Mouse (Mus musculus) adrenal gland, postnatal 14 days (tissue): ENCODE results near the gene Nmi. TPM values are rescaled to one million over a fixed set of nuclear protein-coding genes. Genes with fewer than 3 reads are reported as not detected.
"Not testable (repeated sequence)": the region's sequence is repeated elsewhere in the genome, so short reads cannot be mapped to it uniquely, and the experiment has no call there.

Experiments used
- DNase-seq: peaks from one replicate; pipeline ENCODE4 v3.0.0; 2021; ENCODE audit warnings: mixed read lengths
- long read RNA-seq, 2 experiments: library from polyadenylated mRNA; stranded (forward); transcript quantifications; one replicate each; pipeline ENCODE4 v2.0.0; 2021
- total RNA-seq: library from RNA; stranded (reverse); gene quantifications from 2 replicates; pipeline ENCODE4 v1.2.3, GENCODE M21; 2021

Nmi gene
- 11.3 and 12.7 TPM in 2 replicates for total RNA-seq
- long read RNA-seq, experiment 1, partial matches to known transcripts, result 3 of 13 reads
- long read RNA-seq, experiment 1, other reads (novel, unspliced or antisense), result 2 of 13 reads
- long read RNA-seq, experiment 2, partial matches to known transcripts, result 7 of 16 reads
- long read RNA-seq, experiment 2, other reads (novel, unspliced or antisense), result 3 of 16 reads

DNA sequence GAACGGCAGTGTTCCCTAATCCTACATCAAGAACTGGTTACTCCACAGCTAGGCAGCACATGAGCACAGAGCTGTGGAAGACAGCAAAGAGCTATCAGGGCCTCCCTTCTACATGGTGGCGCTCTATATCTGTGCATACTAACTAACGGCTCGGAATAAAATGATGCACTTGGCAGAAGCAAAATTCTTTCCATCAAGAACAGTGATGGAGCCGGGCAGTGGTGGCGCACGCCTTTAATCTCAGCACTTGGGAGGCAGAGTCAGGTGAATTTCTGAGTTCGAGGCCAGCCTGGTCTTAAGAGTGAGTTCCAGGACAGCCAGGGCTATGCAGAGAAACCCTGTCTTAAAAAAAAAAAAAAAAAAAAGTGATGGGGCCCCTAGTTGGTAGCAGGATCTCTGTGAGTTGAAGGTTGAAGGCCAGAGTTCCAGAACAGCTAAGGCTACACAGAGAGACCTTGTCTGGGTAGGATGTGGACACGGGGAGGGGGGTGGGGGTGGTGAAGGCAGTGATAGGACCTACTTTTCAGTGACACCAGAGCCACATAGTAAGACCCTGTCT, at the start of gene Nmi:
TSS of gene Nmi (minus strand) at position 85 of the 559 bp plus-strand sequence.
- peak; percentile 5 for DNase-seq

DNA sequence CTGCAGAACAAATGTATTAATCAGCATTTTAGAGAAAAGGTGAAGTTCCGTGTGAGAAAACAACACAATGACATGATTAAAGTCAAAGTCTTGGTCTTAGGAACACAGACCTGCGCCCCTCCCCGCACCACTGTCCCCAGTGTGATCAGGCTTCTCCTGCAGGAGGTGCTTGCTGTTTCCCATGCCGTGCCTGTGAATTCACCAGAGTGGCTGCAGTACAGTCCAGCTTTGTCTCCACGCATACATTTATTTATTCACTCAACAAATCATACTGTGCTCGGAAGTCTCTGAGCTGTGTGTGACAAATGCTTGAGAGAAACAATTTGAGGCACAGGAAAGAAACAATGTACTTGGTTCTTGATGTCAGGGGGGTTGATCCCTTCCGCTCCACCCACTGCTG, 43.1 kb upstream of the Nmi start:
- DNase-seq, result no peak

DNA sequence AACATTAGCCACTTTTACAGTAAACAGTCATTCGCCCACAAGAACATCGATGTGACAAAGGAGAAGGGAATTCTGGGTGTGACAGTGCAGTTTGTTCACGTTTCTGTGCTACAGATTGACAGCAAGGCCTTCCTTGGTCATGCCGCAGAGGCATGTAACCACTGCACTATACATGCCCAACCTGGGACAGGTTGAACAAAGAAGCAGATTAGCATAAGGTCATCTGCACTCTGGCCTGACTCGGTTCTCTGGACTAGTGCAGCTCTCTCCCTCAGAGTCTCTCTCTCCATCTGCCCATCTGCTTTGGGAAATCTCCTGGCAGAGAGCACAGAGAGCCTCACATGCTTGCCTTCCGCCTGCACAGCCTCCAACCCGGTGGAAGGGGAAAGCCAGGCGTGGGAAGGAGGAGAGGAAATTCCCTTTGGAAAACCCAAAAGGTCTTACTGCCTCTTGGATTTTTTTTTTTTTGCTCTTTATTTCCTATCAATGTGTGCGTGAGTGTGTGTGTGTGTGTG, 40.1 kb upstream of the Nmi start:
- DNase-seq, result no peak

DNA sequence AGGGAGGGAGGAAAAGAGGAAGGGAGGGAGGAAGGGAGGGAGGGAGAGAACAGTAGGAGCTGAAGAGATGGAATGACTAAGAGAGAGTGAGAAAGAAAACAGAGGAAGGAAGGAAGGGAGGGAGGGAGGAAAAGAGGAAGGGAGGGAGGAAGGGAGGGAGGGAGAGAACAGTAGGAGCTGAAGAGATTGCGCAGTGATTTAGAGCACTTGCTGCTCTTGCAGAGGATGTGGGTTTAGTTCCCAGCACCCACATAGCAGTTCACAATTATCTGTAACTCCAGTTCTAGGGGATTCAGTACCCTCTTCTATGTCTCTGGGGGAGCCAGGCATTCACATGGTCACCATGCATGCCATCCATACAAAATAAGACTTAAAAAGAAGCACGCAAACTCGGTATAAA, 38.5 kb upstream of the Nmi start:
- not testable (repeated sequence) for DNase-seq

DNA sequence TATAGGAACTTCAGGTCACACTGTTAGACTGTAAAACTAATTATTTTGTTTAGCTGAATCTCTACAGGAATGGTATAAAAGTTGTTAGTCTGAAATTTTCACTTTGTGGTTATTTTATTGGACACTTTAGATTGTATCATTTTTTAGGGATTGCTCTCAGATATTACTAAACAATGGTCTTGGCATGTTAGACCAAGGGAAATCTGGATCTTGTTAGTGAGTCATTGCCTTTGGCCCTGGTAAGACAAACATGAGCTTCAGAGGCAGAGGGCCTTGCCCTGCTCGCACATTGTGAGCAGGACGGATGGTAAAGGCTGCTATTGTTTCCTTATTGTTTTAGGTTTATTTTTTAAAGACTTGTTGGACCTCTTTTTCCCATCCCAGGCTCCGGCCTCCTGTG, 33.1 kb upstream of the Nmi start:
- peak; percentile 16 for DNase-seq

DNA sequence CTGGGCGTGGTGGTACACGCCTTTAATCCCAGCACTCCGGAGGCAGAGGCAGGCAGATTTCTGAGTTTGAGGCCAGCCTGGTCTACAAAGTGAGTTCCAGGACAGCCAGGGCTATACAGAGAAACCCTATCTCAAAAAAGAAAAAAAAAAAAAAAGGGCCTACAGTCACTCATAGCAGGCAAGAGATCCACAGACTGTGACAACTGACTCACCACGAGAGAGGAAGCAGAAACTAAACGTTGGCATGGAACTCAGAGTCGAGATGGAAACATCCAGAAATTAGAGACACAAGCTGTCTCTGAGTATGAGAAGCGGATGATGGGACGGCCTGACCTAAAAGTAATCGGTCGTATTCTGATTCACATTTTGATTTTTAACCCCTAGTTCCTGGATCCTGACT, 29.0 kb upstream of the Nmi start:
- DNase-seq, result not testable (repeated sequence)

DNA sequence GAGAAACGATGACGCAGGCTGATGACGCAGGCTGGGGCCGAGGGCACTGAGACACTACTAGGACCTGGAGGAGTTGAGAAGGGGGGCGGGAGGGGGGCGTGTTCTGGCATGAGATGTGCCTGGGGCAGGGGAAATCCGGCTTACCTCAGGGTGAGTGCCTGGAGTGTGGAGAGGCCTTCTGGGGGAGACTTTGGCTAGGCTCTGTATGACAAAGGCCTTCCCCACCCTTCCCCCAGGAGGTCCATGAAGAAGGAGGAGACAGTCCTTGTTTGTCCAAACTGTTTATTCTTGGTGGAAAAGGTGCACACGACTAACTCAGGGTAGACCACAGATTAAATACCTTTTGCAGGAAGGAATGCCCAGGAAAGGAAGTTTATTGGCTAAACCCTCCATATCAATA, 28.2 kb upstream of the Nmi start:
- DNase-seq, result no peak

DNA sequence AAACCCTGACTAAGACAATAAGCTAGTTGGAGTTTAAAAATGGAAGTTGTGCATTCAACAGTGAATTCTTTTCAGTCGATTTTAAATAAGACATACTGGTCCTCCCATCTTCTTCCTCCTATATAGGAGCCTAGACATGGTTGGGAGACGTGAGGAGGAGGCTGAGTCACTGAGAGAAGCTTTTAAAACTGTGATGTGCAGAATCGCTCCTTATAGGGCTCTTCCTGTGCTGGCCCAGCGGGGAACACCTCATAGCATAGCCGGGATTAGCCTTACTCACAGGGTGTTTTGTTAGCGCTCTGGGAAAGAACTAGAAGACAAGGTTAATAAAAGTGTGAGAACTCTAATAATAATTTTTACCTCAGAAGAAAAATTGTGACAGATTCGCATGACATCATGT, 26.7 kb upstream of the Nmi start:
- DNase-seq, result no peak

DNA sequence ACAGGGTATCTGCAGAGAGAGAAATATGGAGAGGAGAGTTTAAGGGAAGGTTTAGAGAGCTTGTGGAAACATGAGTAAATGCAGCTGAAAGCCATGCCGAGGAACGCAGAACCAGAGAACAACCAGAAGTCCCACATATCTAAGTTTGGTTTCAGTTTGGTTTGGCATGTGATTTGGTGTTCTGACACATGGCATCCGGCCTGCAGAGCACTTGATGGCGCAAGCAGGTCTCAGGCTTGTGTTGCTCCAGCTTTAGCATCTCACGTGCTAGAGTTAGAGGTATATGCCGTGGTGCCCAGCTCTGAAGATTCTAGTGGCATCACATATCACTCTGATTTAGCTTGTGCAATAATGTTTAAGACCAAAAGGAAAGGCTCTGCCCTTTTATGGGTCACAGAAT, 18.2 kb upstream of the Nmi start:
- no peak for DNase-seq

DNA sequence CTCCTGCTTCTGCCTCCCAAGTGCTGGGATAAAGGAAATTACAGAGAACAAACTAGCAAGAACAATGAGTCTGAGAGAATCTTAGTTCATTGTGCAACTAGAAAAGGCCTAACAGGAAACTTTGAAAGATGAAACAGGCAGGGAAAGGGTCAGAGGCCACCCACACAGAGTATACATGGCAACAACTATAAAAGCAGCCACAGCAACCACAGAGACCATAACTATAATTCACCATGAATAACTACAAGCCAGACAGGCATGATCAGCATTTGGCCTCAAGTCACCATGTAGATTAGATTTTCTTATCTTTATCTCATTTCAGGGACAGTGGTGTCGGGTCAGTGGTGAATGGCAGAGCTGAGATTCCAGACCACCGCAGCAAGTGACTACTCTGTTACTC, 16.3 kb upstream of the Nmi start:
- DNase-seq, result peak; percentile 25

DNA sequence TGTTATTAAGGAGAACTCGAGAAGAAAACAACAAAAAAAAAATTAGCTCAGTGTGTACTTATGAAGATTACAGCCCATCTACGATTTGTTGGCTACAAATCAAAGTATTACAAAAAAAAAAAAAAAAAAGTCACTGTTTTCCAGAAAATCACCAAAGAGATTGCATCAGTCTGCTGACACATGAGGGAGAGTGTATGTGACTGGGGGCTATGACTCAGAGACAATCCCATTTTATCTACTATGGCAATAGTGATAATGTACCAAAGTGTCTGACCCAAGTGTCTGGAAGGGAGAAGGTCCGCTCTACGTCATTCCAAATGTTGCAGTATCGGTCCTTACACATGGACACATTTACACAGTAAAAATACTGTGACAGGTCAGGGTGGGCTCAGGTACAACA, 13.4 kb upstream of the Nmi start:
- no peak for DNase-seq

DNA sequence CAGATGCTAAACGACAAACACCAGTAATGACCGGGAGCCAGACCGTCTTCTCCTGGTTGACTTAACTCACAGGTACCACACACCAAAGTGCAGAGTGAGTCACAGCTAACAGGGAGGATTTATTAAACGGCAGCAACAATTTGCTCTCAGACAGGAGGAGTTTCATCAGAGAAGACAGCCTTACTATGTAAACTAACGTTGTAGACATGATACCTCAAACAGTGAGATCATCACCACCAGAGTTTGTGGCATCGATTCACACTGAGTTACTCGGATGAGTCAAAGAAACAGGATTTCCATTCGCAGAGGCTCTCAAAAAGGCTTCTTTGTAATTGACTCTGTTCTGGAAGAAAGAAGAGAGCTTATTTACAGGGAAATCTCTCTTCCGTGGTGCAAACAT, 12.9 kb upstream of the Nmi start:
- no peak for DNase-seq

DNA sequence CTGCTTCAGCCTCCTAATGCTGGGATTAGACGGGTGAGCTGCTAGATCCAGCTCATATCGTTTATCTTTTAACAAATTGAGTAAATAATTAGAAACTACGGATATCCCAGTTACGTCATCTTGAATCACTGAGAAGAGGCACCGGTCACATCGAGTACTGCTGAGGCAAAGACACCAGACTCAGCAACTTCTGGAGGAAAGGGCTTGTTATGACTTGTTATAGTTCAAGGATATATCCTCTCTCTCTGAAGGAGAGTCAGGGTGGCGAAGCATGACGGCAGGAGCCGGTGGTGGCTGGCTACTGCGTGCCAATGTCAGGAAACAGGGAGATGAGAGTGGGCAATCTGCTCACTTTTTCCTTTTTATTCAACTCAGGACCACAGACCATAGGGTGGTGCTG, 11.9 kb upstream of the Nmi start:
- no peak for DNase-seq

DNA sequence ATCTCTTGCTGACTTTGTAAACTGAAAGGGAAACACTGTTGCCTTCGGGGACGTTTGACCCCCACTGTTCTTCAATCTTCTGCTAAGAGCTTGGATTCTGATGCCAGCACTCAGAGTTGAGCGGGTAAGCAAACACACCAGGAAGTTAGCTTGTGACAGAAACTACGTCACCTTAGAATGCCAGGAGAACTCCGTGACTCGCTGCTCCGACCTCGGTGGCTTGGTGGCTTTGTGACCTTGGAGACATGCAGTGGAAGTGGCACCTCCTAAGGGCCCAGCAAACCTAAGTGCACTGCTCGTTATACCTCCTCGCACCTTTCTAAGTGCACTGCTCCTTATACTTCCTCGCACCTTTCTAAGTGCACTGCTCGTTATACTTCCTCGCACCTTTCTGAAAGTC, 9.0 kb upstream of the Nmi start:
- peak; percentile 18 for DNase-seq

DNA sequence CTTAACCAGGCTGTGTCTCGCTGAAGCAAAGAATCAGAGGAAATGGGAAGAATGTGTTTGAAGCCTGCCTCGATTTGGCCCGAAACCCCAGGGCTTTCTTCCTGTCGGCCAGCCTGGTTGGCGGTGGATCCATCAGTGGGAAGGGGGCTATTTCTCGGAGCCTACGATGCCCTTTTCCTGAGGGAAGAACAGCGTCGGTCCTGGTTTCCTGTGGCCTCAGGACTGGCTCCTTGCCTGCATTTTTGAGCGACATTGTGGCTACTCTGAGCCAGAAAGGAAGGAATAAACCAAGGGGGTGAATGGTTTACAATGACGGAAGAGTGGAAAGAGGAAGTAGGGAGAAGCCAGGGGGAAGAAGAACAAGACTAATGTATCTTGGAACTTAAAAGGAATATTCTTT, 8.3 kb upstream of the Nmi start:
- DNase-seq, result peak; percentile 46

DNA sequence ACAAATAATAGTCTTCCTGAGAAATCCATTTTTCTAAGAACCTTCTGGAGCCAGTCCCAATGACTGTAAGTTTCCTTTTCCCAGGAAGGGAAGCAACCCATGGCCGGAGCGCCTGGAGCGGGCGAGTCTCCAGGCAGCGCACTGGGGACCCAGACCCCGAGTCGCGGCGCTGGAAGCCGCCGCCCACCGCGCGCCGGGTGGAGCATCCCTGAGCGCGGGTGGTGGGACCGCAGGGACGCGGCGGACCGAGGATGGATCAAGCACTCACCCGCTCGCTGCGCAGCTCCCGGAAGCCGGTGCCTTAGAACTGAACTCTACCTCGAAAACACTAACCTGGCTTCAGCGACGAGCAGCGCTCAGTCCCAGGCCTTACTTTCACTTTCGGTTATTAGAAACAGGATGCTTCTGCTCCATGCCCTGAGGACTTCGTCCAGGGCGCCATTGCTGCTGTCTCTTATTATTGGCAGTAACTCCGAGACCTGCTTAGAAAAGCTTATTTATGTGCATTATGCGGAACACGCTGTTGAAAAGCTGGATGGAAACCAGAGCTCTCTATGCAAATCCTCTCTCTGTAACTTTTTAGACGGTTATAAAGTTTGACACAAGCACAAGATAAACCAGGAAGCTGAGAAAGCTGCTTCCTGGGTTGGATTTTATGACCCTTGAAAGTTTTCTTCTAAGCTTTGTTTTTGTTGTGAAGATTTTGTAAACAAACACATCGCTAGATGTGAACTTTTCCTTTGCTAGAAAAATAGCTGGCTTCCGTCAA, 469 bp downstream of the Nmi start:
- DNase-seq, result peak; percentile 65

DNA sequence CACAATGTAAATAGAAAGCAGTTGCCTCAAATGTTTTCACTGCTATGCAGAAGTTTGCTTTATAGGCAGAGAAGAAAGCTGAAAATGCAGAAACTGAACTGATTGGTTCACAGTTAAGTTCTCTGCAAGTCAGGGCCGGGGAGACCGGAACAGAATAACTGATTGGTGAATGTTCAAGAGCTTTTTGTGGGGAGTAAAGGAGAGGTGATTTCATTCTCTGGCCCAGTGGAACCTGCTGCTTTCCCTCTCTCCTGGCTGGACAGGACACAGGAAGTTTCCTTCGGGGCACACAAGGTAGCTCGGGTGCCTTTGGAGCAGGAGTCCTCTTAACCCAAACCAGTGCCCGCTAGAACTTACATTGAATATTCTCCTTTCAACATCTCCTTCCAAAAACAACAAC, 1.2 kb downstream of the Nmi start:
- DNase-seq, result peak; percentile 51

DNA sequence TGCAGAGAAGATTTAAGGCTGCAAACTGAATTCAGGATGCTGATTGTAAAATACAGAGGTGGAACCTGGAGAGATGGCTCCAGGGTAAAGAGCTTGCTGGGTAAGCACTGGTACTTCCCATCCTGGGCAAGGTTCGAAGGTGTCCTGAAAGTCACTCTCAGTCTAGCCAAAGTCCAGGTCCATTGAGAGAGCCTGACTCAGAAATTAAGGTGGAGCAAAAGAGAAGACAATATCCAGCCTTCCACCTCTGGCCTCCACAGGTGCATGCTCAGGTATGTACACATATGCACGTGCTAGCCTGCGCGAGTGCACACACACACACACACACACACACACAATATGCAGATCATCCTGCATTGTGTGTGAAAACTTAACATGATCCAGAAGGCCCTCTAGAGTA, 2.4 kb downstream of the Nmi start:
- DNase-seq, result no peak

DNA sequence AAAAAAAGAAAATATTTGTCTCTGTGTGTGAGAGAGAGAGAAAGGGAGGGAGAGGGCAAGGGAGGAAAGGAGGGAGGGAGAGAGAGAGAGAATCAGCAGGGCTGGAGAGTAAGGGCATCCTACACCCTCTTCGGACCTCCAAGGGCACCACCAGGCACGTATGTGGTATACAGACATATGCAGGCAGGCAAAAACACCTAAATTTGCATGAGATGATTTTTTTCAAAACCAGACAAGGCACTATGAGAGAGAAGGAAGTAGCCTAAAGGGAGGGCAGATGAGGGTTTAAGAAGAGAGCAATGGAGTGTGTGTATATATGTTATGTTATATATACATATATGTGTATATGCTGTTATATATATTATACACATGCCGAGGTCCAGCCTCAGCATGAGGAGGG, 6.0 kb downstream of the Nmi start:
- no peak for DNase-seq

DNA sequence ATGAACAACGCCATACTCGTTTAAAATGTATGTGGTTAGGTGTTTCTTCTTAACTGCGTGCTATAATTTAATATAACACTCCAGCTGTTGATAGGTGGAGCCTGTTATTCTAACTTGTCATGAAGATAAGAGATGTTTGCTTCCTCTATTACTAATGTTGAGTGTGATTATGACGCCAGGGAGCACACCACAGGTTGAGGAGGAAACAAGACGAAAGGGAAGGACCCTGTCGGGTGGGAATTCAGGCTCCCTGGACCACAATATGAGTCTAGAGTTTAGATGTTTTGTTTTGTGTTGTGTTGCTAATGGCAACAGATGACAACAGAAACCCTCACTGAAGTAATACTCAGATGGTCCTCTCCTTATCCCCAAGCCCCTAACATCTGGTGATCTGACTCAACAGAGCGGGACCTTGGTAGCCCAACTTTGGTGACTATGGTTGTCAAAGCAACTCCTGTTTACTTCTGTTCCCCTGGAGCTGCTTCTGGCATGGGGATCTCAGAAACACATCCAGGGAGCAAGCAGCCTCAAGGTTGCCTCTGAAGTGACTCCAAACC, 19.6 kb downstream of the Nmi start:
- no peak for DNase-seq

DNA sequence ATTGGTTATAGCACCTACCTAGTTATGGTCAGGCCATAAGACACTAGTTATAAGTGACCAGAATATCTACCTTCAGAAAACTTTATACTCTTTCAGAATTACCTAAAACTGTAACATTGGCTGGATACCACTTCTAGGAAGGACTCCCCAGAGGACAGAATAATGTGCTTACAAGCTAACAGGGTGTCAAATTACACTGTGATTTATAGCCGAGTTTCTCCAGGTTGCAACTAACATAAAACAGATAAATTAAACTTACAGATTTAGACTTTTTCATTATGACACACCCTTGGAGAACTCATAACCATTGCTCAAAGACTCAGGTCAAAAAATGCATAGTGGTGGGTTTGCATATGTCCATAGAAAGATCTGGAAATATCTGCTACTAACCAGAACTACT, 22.4 kb downstream of the Nmi start:
- no peak for DNase-seq

DNA sequence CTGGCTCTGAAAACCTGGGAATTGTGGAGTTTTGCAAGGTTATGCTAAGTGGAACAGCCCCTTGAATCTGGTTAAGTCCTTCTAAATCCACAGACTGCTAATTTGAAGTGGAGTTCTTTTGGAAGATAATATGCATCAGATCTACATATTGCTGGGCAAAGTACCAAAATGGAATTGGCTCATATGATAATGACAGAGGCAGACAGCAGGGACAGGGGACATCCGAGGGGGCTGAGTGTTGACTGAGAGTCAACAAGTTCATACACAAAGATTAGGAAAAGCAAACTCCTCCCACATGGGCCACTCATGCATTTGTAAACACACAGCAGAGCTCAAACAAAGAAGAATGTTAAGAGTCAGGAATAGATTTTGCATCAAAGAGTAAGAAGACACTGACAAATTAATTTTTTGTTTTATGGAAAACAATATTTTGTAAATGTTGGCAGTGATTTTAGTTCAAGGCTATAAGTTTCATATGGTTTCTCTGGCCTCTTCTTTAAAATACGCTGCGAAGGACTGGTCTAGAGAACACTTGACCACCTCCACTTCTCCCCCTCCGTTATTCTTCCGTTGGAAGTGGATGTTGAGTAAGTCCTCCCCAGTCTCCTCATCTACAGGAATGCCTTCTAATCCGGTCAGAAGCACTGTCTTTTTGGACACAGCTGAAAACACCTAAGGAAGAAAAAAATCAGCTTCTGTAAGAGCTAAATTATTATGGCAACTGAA, 25.0 kb downstream of the Nmi start:
- no peak for DNase-seq

DNA sequence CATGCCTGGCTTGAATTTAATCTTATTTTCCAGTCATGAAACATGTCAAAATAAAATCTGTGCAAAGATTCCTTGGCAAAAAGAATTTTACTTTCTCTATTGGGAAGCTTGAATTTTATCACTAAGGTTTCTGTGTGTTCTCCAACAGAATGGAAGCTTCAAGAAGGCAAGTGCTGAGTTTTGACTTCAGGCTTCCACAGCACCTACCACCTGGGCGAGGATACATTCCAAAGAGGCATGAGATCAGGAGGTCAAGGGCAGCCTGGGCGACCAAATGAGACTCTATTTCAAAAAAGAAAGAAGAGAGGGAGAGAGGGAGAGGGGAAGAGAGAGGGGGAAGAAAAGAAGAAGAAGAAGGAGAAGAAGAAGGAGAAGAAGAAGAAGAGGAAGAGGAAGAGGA, 27.5 kb downstream of the Nmi start:
- no peak for DNase-seq
